Mouse (Mus musculus): ENCODE results near the gene Rpgr. TPM values are rescaled to one million over a fixed set of nuclear protein-coding genes. Genes with fewer than 3 reads are reported as not detected.

Gene Rpgr
- 15.4 and 17.7 TPM in 2 replicates for polyA plus RNA-seq (2011; ENCODE audit: insufficient read depth, insufficient read length, low read depth, missing spikeins)

GRCm38 (mm10) chrX:10216410-10216949 lies at the start of gene Rpgr:
Gene Rpgr, minus strand, starts transcription at chrX:10216920.
- peak; percentile 47 for TF ChIP-seq CTCF (IDR thresholded peaks at IDR 0.05; ENCODE audit: low read depth, low read length)
- TF ChIP-seq EP300 (IDR thresholded peaks at IDR 0.05; ENCODE audit: insufficient read depth, low read depth, low read length): no peak
- Histone ChIP-seq H3K4me1 (ENCODE audit: control insufficient read depth, insufficient read depth, low read length) (no peaks in the 10 kb centered on the region), H3K27ac (ENCODE audit: insufficient read depth, low read length) (no peak within 1 kb of the TSS), H3K9ac (ENCODE audit: low read depth, poor library complexity, severe bottlenecking) (peak within 1 kb of the TSS; percentile 74), H3K4me3 (ENCODE audit: low read depth, low read length) (peak within 1 kb of the TSS; percentile 94), H3K9me3 (replicated peaks; ENCODE audit: control insufficient read depth, insufficient read depth, low read length, poor library complexity, severe bottlenecking) (no peaks in the 10 kb centered on the region), H3K27me3 (ENCODE audit: control insufficient read depth, insufficient read depth, low read length, poor library complexity, severe bottlenecking) (no peaks in the 10 kb centered on the region), H3K36me3 (ENCODE audit: control insufficient read depth, insufficient read depth, low read length, poor library complexity, severe bottlenecking) (no peaks in the 10 kb centered on the region)

GRCm38 (mm10) chrX:10258260-10258659 lies 41.5 kb upstream of the Rpgr start:
- H3K4me3 ChIP-seq (ENCODE audit: low read depth, low read length): no peak overlapping the region

GRCm38 (mm10) chrX:10257774-10258173 lies 41.1 kb upstream of the Rpgr start:
- Histone ChIP-seq H3K9me3 (replicated peaks; ENCODE audit: control insufficient read depth, insufficient read depth, low read length, poor library complexity, severe bottlenecking) (no peaks in the 10 kb centered on the region), H3K36me3 (ENCODE audit: control insufficient read depth, insufficient read depth, low read length, poor library complexity, severe bottlenecking) (no peaks in the 10 kb centered on the region), H3K4me1 (ENCODE audit: control insufficient read depth, insufficient read depth, low read length) (no peaks in the 10 kb centered on the region), H3K9ac (ENCODE audit: low read depth, poor library complexity, severe bottlenecking) (no peak overlapping the region), H3K4me3 (ENCODE audit: low read depth, low read length) (no peak overlapping the region), H3K27me3 (ENCODE audit: control insufficient read depth, insufficient read depth, low read length, poor library complexity, severe bottlenecking) (no peaks in the 10 kb centered on the region), H3K27ac (ENCODE audit: insufficient read depth, low read length) (no peak overlapping the region)
- no peak for TF ChIP-seq POLR2A (IDR thresholded peaks at IDR 0.05; ENCODE audit: insufficient read depth, low read length)

More at GRCm38 (mm10) chrX:10258260-10258659, 41.5 kb upstream of the Rpgr start:
- Histone ChIP-seq H3K27ac (ENCODE audit: insufficient read depth, low read length) (no peak overlapping the region), H3K4me1 (ENCODE audit: control insufficient read depth, insufficient read depth, low read length) (no peaks in the 10 kb centered on the region), H3K9me3 (replicated peaks; ENCODE audit: control insufficient read depth, insufficient read depth, low read length, poor library complexity, severe bottlenecking) (no peaks in the 10 kb centered on the region), H3K36me3 (ENCODE audit: control insufficient read depth, insufficient read depth, low read length, poor library complexity, severe bottlenecking) (no peaks in the 10 kb centered on the region), H3K9ac (ENCODE audit: low read depth, poor library complexity, severe bottlenecking) (no peak overlapping the region), H3K27me3 (ENCODE audit: control insufficient read depth, insufficient read depth, low read length, poor library complexity, severe bottlenecking) (no peaks in the 10 kb centered on the region)
- TF ChIP-seq POLR2A (IDR thresholded peaks at IDR 0.05; ENCODE audit: insufficient read depth, low read length): no peak
- no peak for TF ChIP-seq EP300 (IDR thresholded peaks at IDR 0.05; ENCODE audit: insufficient read depth, low read depth, low read length)
- no peak for TF ChIP-seq CTCF (IDR thresholded peaks at IDR 0.05; ENCODE audit: low read depth, low read length)

- Histone ChIP-seq H3K27me3 (ENCODE audit: control insufficient read depth, insufficient read depth, low read length, poor library complexity, severe bottlenecking) (no peaks in the 10 kb centered on the region), H3K9ac (ENCODE audit: low read depth, poor library complexity, severe bottlenecking) (no peak within 1 kb of the TSS), H3K27ac (ENCODE audit: insufficient read depth, low read length) (no peak within 1 kb of the TSS), H3K9me3 (replicated peaks; ENCODE audit: control insufficient read depth, insufficient read depth, low read length, poor library complexity, severe bottlenecking) (no peaks in the 10 kb centered on the region), H3K4me3 (ENCODE audit: low read depth, low read length) (no peak within 1 kb of the TSS), H3K36me3 (ENCODE audit: control insufficient read depth, insufficient read depth, low read length, poor library complexity, severe bottlenecking) (no peaks in the 10 kb centered on the region), H3K4me1 (ENCODE audit: control insufficient read depth, insufficient read depth, low read length) (no peaks in the 10 kb centered on the region)
- TF ChIP-seq POLR2A (IDR thresholded peaks at IDR 0.05; ENCODE audit: insufficient read depth, low read length) (no peak), CTCF (IDR thresholded peaks at IDR 0.05; ENCODE audit: low read depth, low read length) (no peak), EP300 (IDR thresholded peaks at IDR 0.05; ENCODE audit: insufficient read depth, low read depth, low read length) (no peak)
Observed at GRCm38 (mm10) chrX:10251852-10252504, 35.3 kb upstream of the Rpgr start, which contains the start of gene Otc. Gene Otc, plus strand, starts transcription at chrX:10252305.

GRCm38 (mm10) chrX:10251357-10251756 lies 34.6 kb upstream of the Rpgr start:
- Histone ChIP-seq H3K27ac (ENCODE audit: insufficient read depth, low read length) (no peak overlapping the region), H3K4me1 (ENCODE audit: control insufficient read depth, insufficient read depth, low read length) (no peaks in the 10 kb centered on the region), H3K27me3 (ENCODE audit: control insufficient read depth, insufficient read depth, low read length, poor library complexity, severe bottlenecking) (no peaks in the 10 kb centered on the region), H3K9me3 (replicated peaks; ENCODE audit: control insufficient read depth, insufficient read depth, low read length, poor library complexity, severe bottlenecking) (no peaks in the 10 kb centered on the region), H3K4me3 (ENCODE audit: low read depth, low read length) (no peak overlapping the region), H3K9ac (ENCODE audit: low read depth, poor library complexity, severe bottlenecking) (no peak overlapping the region), H3K36me3 (ENCODE audit: control insufficient read depth, insufficient read depth, low read length, poor library complexity, severe bottlenecking) (no peaks in the 10 kb centered on the region)
- TF ChIP-seq CTCF (IDR thresholded peaks at IDR 0.05; ENCODE audit: low read depth, low read length) (no peak), POLR2A (IDR thresholded peaks at IDR 0.05; ENCODE audit: insufficient read depth, low read length) (no peak), EP300 (IDR thresholded peaks at IDR 0.05; ENCODE audit: insufficient read depth, low read depth, low read length) (no peak)

- Histone ChIP-seq H3K36me3 (ENCODE audit: control insufficient read depth, insufficient read depth, low read length, poor library complexity, severe bottlenecking) (no peaks in the 10 kb centered on the region), H3K4me3 (ENCODE audit: low read depth, low read length) (no peak overlapping the region), H3K9me3 (replicated peaks; ENCODE audit: control insufficient read depth, insufficient read depth, low read length, poor library complexity, severe bottlenecking) (no peaks in the 10 kb centered on the region), H3K27me3 (ENCODE audit: control insufficient read depth, insufficient read depth, low read length, poor library complexity, severe bottlenecking) (no peaks in the 10 kb centered on the region), H3K27ac (ENCODE audit: insufficient read depth, low read length) (no peak overlapping the region), H3K9ac (ENCODE audit: low read depth, poor library complexity, severe bottlenecking) (no peak overlapping the region), H3K4me1 (ENCODE audit: control insufficient read depth, insufficient read depth, low read length) (no peaks in the 10 kb centered on the region)
- no peak for TF ChIP-seq EP300 (IDR thresholded peaks at IDR 0.05; ENCODE audit: insufficient read depth, low read depth, low read length)
- TF ChIP-seq CTCF (IDR thresholded peaks at IDR 0.05; ENCODE audit: low read depth, low read length): no peak
- no peak for TF ChIP-seq POLR2A (IDR thresholded peaks at IDR 0.05; ENCODE audit: insufficient read depth, low read length)
Observed at GRCm38 (mm10) chrX:10243916-10244315, 27.2 kb upstream of the Rpgr start.
